Mouse (Mus musculus): ENCODE data around the gene Slc16a12. TPM values are rescaled to one million over a fixed set of nuclear protein-coding genes. Genes with fewer than 3 reads are reported as not detected.
A peak's percentile ranks its signal among the peaks of the same experiment; 100 is the strongest.
"Not testable (repeated sequence)": the region's sequence is repeated elsewhere in the genome, so short reads cannot be mapped to it uniquely, and the experiment has no call there.

Gene Slc16a12
- total RNA-seq, 1 experiment from 2014 or later: not detected

- peak; percentile 70; the same call in 1 of the 2 replicates for ATAC-seq (ENCODE audit: extremely low read depth, insufficient number of reproducible peaks, low FRiP score, poor library complexity, severe bottlenecking)
Observed at GRCm38 (mm10) chr19:34696352-34696986, 50.6 kb downstream of the Slc16a12 start.

GRCm38 (mm10) chr19:34691402-34691801 lies 55.7 kb downstream of the Slc16a12 start:
- no peak for ATAC-seq (ENCODE audit: extremely low read depth, insufficient number of reproducible peaks, low FRiP score, poor library complexity, severe bottlenecking)

GRCm38 (mm10) chr19:34685530-34685929 lies 61.6 kb downstream of the Slc16a12 start:
- no peak for ATAC-seq (ENCODE audit: extremely low read depth, insufficient number of reproducible peaks, low FRiP score, poor library complexity, severe bottlenecking)

GRCm38 (mm10) chr19:34684857-34685256 lies 62.2 kb downstream of the Slc16a12 start:
- ATAC-seq (ENCODE audit: extremely low read depth, insufficient number of reproducible peaks, low FRiP score, poor library complexity, severe bottlenecking): peak; percentile 88

GRCm38 (mm10) chr19:34678428-34678827 lies 68.7 kb downstream of the Slc16a12 start:
- ATAC-seq (ENCODE audit: extremely low read depth, insufficient number of reproducible peaks, low FRiP score, poor library complexity, severe bottlenecking): no peak

GRCm38 (mm10) chr19:34673476-34673875 lies 73.6 kb downstream of the Slc16a12 start:
- no peak for ATAC-seq (ENCODE audit: extremely low read depth, insufficient number of reproducible peaks, low FRiP score, poor library complexity, severe bottlenecking)

GRCm38 (mm10) chr19:34666127-34666526 lies 81.0 kb downstream of the Slc16a12 start:
- ATAC-seq (ENCODE audit: extremely low read depth, insufficient number of reproducible peaks, low FRiP score, poor library complexity, severe bottlenecking): peak; percentile 72

- no peak for ATAC-seq (ENCODE audit: extremely low read depth, insufficient number of reproducible peaks, low FRiP score, poor library complexity, severe bottlenecking)
Observed at GRCm38 (mm10) chr19:34662740-34663139, 84.3 kb downstream of the Slc16a12 start.

- ATAC-seq (ENCODE audit: extremely low read depth, insufficient number of reproducible peaks, low FRiP score, poor library complexity, severe bottlenecking): peak; percentile 81; the same call in 1 of the 2 replicates
Observed at GRCm38 (mm10) chr19:34662067-34662507, 85.0 kb downstream of the Slc16a12 start.

- ATAC-seq (ENCODE audit: extremely low read depth, insufficient number of reproducible peaks, low FRiP score, poor library complexity, severe bottlenecking): no peak
Observed at GRCm38 (mm10) chr19:34656511-34657298, 90.4 kb downstream of the Slc16a12 start.

GRCm38 (mm10) chr19:34655227-34655805 lies 91.8 kb downstream of the Slc16a12 start:
- no peak for ATAC-seq (ENCODE audit: extremely low read depth, insufficient number of reproducible peaks, low FRiP score, poor library complexity, severe bottlenecking)

- ATAC-seq (ENCODE audit: extremely low read depth, insufficient number of reproducible peaks, low FRiP score, poor library complexity, severe bottlenecking): no peak
Observed at GRCm38 (mm10) chr19:34650997-34651396, 96.1 kb downstream of the Slc16a12 start.

- no peak for ATAC-seq (ENCODE audit: extremely low read depth, insufficient number of reproducible peaks, low FRiP score, poor library complexity, severe bottlenecking)
Observed at GRCm38 (mm10) chr19:34650276-34650675, 96.8 kb downstream of the Slc16a12 start.

- ATAC-seq (ENCODE audit: extremely low read depth, insufficient number of reproducible peaks, low FRiP score, poor library complexity, severe bottlenecking): not testable (repeated sequence)
Observed at GRCm38 (mm10) chr19:34647630-34648029, 99.5 kb downstream of the Slc16a12 start.

- no peak for ATAC-seq (ENCODE audit: extremely low read depth, insufficient number of reproducible peaks, low FRiP score, poor library complexity, severe bottlenecking)
Observed at GRCm38 (mm10) chr19:34642616-34643015, 104.5 kb downstream of the Slc16a12 start.

GRCm38 (mm10) chr19:34640623-34641022 lies 106.5 kb downstream of the Slc16a12 start, which contains the start of the genes Ifit1bl2 and Ifit1:
Gene Ifit1bl2 (minus strand): TSS chr19:34640743.
Gene Ifit1 (plus strand): TSS chr19:34640871.
- ATAC-seq (ENCODE audit: extremely low read depth, insufficient number of reproducible peaks, low FRiP score, poor library complexity, severe bottlenecking): peak; percentile 81

- ATAC-seq (ENCODE audit: extremely low read depth, insufficient number of reproducible peaks, low FRiP score, poor library complexity, severe bottlenecking): peak; percentile 70
Observed at GRCm38 (mm10) chr19:34636933-34637557, 110.0 kb downstream of the Slc16a12 start.

- ATAC-seq (ENCODE audit: extremely low read depth, insufficient number of reproducible peaks, low FRiP score, poor library complexity, severe bottlenecking): no peak
Observed at GRCm38 (mm10) chr19:34633484-34633883, 113.6 kb downstream of the Slc16a12 start.

GRCm38 (mm10) chr19:34631487-34631886 lies 115.6 kb downstream of the Slc16a12 start:
- ATAC-seq (ENCODE audit: extremely low read depth, insufficient number of reproducible peaks, low FRiP score, poor library complexity, severe bottlenecking): no peak
